Mouse (Mus musculus): ENCODE data around the gene Rab2b. TPM values are rescaled to one million over a fixed set of nuclear protein-coding genes. Genes with fewer than 3 reads are reported as not detected.
"Not testable (repeated sequence)": the region's sequence is repeated elsewhere in the genome, so short reads cannot be mapped to it uniquely, and the experiment has no call there.

Rab2b gene
- total RNA-seq (2021) = 1 to 10 TPM; 4.2 to 5.2 TPM

DNA sequence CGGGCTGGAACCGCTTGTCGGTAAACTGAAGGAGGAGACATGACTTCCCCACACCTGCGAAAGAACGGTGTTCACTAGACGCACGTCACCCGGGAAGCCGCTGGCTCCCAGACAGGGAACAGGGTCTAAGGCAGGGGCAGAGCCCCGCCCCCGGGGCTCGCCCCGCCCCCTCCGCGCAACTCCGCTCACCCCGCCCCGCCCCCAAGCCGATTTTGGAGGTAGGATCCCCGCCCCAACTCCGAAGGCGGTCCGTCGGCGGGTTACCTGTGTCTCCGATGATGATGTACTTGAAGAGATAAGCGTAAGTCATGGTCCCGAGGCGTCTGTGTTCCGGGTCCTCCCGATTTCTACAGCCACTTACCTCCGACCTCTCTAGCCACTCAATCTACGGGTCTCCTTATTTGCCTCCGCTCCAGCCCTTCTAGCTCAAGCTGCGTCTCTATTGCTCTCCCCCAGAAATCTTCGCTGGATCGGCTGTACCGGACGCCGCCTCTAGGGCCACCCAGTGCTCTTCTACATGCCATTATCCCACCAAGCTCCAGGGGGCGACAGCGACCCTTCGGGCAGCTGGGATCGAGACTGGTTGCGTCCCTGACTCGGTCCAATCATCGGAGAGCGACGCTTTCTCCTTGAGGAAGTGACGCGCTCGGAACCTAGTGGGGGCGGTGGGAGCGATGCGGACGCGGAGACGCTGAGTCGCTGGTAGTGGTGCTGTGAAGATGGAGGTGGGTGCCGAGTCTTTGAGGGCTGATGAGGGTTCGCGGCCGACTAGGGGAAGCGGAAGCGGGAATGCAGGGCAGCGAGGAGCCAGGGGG, at the start of gene Rab2b, which contains the start of gene Tox4:
Rab2b (minus strand) TSS at position 614 of the 815 bp plus-strand sequence.
Tox4 (plus strand) TSS at position 215 of the 815 bp plus-strand sequence.
- intact Hi-C loops (cut with DNase I) = loop anchor here (2.0 kb wide), 1 partner anchor 22 kb away; the partner anchor contains the start of gene Chd8
- DNase-seq (ENCODE audit: low spot score) = peak; percentile 98

DNA sequence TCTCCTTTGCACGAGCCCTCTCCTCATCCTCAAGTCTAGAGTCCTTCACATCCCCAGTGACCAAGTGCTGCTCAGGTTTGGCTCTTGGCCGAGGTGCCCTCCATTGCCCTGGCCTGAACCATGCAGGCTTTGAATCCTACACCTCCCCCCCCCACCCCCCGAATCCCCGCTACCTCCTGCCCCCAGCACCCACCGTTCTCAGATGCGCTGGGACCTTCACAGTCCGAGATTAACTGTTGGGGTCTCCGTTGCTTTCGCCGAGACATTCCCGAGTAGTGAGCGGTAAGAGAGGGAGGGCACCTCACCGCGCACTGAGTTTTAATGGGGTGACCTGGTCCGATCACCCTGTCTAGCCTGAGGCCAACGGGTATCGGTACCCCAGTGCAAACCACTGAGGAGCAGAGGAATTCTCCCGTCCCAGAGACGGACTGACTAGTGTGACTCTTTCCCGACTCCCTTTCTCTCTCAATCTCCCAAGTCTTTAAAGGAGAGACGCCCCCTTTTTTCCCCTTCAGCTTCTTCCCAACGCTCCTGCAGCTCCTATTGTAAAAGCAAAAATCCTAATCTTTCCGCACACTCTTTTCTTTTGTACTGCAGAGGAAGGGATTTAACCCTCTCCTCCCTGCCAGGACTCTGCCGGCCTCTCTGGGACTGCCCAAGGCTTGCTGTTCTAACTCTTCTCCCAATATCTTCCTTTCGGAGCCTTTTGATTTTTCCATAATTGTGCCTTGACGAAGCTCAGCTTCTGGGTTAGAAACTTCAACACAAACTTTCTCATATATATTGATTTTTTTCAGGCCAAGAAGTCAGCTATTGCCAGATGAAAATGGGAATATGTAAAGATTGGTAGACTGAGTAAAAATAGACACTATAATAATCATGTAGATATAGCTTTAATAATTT, 48.8 kb upstream of the Rab2b start, which contains the start of gene Sall2:
Sall2 (minus strand) TSS at position 853 of the 903 bp plus-strand sequence.
- intact Hi-C loops (cut with DNase I) = no loop called here
- no peak for DNase-seq (ENCODE audit: low spot score)

DNA sequence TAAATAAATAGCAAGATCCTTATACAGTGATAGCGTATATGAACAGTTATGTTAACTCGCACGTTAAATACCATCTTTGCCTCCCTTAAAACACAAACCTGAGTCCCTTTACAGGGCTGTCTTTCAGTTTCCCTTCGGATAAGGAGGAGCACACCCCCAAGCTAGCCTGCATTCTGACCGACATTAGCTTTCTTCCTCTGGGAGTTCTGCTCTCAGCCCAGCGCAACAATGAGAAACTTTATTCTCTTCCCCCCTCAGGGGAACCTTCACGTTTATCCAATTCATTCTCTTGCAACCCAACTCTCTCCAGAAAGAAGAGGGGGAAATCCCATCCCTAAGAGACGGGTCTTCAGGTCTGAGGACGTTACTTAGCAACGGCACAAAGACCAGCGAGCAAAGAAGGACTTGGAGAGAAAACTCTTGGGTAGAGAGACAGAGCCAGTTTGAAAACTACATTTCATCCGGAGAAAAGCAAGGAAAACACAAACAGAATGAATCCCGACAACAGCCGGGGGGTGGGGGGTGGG, 48.1 kb upstream of the Rab2b start:
- no peak for DNase-seq (ENCODE audit: low spot score)
- intact Hi-C loops (cut with DNase I) = no loop called here

DNA sequence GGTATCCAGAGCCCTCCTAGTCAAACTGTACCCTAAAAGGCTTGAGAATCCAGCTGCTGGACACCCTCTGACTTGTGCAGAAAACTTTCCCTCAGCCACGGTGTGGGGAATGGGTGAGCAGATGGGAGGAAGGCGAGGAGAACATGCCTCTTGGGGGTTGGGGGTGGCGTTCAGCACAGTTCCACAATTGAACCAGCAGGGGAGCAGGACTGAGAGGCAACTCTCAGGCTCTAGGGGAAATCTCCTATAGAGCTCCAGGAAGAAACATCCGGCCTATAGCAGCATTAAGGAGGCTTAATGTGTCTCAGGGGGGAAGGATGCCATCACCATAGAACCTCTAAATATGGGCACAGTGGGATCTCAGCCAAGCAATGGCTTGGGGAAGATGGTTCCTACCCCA, 46.5 kb upstream of the Rab2b start:
- no peak for DNase-seq (ENCODE audit: low spot score)
- intact Hi-C loops (cut with DNase I) = no loop called here

DNA sequence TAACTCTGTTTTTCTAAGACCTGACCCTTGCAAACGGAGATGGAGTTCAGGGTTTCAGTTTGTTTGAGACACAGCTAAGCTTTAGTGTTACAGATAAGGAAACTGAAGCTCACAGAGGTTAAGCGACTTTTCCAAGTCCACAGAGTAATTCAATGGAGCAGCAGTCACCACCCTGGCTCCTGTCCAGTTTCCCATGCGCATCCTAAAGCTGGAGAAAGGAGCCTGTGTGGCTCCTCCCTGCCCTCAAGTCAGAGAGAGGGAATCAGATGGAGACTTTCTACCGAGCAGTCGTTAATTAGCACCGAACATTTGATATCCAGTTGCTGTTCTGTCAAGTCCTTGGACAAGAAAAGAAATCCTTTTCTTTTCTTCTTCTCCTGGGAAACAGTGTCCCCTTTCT, 40.0 kb upstream of the Rab2b start:
- DNase-seq (ENCODE audit: low spot score) = no peak
- intact Hi-C loops (cut with DNase I) = no loop called here

DNA sequence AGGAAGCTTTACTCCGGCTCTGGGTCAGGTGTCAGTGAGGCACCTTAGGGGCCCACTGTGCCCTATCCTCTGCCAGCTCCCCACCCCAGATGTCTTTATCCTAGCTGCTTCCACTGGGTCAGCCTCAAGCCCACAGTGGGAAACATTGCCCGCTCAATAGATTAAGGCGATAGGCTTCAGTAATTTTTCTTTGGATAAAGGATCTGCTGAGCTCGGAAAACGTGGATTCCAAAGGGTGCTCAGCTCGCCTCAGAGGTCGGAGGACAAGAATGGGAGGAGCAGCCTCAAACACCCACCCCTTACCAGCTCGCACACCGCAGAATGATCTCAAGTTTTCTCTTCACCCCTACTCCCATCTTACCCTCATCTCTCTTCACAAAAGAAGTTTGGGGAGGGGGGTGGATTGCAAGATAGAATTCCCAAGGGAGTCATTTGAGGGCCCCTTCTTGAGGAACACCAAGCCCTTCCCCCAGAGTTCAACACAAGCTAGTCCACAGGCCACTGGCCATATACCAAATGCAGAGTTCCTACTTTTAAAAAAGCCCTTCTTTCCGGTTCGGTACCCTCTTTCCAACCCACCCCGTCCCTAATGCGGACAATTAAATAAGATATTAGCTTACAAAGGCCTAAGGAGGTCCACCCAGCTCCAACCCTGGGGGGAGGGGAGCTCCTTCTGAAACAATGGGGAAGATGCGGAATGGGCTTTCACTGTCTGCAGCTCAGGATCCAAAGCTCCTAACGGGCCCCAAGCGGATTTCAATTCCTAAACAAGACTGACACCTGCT, 37.3 kb upstream of the Rab2b start:
- DNase-seq (ENCODE audit: low spot score) = no peak
- intact Hi-C loops (cut with DNase I) = loop anchor here (2.0 kb wide), 1 partner anchor 20 kb away; no protein-coding TSS in a partner anchor

DNA sequence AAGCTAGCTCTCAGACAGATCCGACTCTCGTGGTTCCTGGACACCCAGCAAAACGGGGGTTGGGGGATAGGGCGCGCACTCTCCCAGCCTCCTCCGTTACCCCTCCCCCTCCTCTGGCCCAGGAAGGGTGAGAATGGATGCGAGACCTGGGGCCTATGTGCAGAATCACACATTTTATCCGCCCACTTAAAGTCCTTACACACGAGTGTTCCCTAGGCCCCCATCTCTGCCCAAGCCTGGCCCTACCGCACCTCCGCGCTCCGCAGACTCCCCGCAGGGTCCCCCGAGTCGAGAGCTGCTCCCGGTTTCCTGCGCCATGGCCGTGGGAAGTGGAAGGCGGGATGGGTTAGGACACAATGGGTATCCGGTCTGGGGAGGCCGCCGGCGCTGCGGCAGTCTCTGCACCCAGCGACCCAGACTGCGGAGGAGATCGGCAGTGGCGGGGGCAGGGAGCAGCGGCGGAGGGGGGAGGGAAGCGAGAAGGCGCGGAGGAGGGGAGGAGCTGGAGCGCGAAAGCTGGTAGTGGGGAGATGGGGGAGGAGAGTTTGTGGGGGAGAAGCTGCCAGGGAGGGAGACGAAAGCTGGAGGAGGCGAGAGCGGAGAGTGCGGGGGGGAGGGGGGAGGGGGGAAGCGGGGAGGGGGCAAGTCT, 36.6 kb upstream of the Rab2b start:
- peak; percentile 31 for DNase-seq (ENCODE audit: low spot score)
- intact Hi-C loops (cut with DNase I) = loop anchor here (2.0 kb wide), 1 partner anchor 19 kb away; no protein-coding TSS in a partner anchor

DNA sequence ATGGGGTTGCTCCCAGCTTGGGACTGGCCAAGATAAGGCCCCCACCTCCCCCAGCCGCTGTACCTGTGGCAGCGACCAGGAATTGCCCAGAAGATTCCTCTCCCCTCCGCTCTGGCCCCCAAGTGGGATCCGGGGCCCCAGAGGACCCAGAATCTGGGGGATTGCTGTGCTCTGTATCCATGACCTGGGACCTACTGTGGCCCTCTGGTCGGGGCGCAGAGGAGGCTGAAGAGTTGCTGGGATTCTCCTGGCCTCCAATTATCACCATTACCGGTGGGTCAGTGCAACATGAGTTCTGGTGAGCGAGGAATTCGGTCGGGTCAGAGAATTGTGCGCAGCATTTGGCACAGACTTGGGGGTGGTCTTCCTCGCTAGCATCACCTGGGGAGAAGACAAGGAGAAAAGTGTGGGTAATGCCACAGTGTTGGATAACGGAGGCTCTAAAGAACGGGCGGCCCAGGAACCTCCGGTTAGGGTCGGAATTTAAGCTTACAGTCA, 36.0 kb upstream of the Rab2b start:
- intact Hi-C loops (cut with DNase I) = no loop called here

DNA sequence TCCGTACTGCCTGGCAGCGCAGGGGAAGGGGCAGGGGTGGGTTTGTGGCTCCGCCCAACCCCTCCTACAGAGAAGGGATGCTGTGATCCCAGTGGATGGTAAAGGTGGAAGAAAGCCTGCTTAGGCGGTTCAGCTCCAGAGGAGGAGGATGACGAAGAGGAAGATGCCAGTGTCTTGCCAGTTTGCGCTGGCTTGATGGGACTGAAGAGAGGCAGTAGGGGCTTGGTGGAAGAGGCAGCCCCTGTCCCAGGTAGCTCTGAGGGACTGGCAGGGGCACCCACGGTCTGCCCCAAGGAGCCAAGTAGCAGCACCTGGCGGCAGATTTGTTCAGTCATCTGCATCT, 35.4 kb upstream of the Rab2b start:
- intact Hi-C loops (cut with DNase I) = no loop called here
- no peak for DNase-seq (ENCODE audit: low spot score)

More for the DNA sequence above, 36.0 kb upstream of the Rab2b start:
- no peak for DNase-seq (ENCODE audit: low spot score)

DNA sequence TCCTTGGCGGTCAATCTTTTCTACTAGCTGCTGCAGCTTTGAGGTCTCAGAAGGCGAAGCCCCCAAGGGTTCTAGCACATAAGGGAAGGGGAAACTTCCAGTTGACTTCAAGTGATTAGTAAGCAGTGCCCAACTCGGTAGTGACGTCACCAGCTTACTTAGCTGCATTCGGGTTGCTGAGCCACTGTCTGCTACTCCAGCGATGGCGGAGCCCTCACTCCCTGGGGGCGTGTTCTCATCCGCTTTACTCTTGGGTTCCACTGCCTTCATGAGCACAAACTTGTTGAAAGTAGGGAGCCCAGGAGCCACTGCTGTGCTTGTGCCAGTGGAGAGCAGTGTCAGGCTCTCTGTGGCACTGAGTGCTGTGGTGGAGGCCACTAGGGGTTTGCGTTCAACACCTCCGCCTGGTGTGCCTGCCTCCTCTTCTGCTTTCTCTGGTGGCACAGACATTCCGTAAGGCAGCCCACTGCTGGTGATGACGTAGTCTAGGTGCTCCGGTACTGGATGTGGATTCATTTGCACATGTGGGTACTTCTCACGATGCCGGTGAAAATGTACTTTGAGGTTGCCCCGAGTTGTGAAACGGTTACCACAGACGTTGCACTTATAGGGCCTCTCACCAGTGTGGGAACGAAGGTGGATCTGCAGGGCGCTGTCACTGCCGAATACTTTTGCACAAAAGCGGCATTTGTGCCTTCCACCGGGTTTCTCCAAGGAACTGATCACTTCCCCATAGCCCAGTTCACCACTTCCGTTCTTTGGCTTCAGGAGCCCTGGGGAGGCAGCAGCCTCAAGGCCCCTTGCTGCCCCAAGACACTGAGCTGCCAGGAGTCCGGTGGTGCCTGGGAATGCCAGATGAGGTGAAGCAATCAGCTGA, 34.8 kb upstream of the Rab2b start:
- no peak for DNase-seq (ENCODE audit: low spot score)
- intact Hi-C loops (cut with DNase I) = no loop called here

DNA sequence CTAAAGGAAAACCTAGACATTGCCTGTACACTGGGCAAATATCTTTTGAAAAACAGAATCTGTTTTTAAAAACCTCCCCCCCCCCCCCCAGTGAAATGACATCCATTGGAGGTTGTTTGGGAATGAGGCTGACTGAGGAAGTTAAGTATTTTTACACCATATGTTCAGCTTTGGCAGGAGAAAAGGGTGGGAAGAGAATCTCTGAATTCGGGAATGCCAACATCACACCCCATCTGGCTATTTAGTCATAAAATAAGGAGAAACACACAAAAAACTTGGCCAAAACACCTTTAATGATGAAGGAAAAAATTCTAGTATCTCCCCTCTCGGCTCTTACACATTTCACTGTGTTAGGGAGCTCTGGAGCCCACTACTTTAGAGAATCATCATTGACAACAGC, 31.6 kb upstream of the Rab2b start:
- intact Hi-C loops (cut with DNase I) = no loop called here
- no peak for DNase-seq (ENCODE audit: low spot score)

DNA sequence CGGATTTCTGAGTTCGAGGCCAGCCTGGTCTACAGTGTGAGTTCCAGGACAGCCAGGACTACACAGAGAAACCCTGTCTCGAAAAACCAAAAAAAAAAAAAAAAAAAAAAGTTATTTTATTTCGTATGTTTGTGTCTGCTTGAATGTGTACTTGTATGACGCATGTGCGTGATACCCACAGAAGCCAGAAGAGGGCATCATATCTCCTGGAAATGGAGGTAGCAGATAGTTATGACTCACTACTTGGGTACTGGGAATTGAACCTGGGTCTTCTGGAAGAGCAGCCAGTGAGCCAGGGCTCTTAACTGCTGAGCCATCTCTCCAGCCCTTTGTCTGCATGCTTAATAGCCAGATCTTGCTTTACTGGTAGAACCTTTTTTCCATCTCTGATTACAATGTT, 31.0 kb upstream of the Rab2b start:
- DNase-seq (ENCODE audit: low spot score); intact Hi-C loops (cut with DNase I): not testable (repeated sequence)

DNA sequence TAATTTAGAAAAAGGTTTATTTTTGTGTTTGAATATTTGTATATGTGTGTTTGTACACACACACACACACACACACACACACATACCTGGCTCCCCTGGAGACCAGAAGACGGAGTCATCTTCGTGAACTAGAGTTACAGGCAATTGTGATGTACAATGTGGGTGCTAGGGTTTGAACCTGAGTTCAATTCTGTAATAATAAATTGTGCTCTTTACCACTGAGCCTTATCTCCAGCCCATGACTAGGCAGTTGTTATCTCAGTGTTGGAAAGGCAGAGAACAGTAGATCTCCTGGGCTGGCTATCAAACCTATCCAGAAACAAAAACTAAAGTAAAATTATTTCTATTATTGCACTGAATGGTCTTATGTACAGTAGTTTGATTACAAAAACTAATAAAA, 26.8 kb upstream of the Rab2b start:
- intact Hi-C loops (cut with DNase I) = no loop called here
- no peak for DNase-seq (ENCODE audit: low spot score)

DNA sequence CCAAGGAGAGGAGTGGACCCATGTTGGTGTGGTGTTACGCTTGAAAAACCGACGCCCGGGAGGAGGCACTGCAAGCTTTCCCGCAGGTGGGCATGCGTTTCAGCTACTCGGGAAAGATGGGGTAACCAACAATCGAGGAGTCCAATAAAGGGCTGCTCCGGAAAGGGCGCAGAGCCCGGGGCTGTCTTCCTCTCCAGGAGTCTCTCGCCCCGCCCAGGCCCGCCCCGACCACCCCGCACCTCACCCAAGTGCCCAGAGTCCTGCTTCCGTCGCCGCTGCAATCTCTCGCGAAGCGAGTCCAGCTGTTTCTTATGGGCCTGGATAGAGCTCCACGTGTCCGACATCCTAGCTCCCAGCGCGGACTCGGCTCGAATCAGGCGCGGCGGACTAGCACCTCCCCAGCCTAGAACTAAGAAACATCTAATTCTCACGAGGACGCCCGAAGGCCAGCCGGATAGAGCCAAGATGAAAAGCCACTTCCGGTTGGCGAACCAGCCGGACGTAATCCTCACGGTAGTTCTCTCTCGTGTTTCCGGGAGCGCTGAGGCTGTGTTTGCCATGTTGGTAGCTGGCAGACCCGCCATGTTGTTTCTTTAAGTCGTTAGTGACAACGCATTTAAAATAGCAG, 25.4 kb upstream of the Rab2b start, which contains the start of gene Mettl3:
Mettl3 (minus strand) TSS at position 485 of the 628 bp plus-strand sequence.
- intact Hi-C loops (cut with DNase I) = loop anchor here (5.0 kb wide), 1 partner anchor 417 kb away; no protein-coding TSS in a partner anchor
- peak; percentile 80 for DNase-seq (ENCODE audit: low spot score)

DNA sequence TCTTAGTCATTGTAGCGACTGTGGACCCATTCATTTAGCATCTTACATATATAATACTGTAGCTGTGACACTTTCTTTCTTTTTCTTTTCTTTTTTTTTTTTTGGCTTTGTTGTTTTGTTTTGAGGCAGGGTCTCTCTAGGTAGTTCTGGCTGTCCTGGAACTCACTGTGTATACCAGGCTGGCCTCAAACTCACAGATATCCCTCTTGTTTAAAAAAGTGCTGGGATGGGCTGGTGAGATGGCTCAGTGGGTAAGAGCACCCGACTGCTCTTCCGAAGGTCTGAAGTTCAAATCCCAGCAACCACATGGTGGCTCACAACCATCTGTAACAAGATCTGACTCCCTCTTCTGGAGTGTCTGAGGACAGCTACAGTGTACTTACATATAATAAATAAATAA, 24.2 kb upstream of the Rab2b start:
- DNase-seq (ENCODE audit: low spot score) = not testable (repeated sequence)
- intact Hi-C loops (cut with DNase I) = loop anchor here (5.0 kb wide), 1 partner anchor 416 kb away; no protein-coding TSS in a partner anchor

DNA sequence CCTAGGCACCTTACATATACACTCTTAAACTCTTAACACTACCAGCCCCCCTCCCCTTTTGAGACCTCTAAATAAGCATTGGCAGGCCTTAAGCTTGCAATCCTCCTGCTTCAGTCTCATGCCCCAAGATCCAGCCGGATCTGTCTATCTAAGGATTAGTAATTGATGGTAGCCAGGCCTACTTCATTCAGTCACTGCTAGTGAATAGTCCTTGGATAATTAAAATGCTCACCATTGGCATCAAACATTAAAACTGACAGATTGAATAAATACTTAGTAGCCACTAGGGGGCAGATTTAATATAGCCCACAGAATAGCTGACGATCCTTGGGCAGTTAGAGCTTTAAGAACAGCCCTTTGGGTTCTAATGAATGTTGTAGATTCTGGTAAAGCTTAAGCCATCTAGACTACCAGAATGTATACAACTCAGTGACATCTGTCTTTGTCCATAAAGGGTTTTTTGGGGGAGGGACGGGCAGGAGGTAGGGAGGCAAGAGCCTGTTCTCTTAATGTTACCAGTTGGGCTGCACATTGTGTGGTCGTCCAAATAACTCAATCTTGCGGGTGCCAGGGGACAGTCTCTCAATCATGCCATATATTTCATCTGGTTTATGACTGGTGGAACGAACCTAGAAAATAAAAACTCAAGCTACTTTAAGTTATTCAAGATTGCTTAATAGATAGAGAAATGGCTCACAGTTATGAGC, 16.4 kb upstream of the Rab2b start:
- no peak for DNase-seq (ENCODE audit: low spot score)
- intact Hi-C loops (cut with DNase I) = loop anchor here (1.0 to 2.0 kb wide), 2 partner anchors 21 to 43 kb away; no protein-coding TSS in a partner anchor

DNA sequence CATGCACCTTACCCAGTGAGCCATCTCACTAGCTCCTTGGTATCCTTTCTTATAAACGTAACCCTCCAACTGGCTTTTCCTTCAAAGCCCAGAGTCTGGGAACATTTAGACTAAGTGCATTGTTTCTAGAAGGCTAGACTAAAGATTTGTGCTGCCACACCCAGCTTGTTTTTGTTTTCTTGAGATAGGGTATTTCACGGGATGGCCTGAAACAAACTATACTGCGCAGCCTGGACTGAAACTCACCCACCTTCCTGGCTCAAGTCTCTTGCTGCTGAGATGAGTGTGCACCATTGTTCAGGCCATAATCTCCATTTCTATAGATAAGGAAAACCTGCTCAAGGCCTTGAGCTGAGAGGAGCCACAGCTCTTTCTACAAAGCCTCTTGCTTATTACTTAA, 4.8 kb upstream of the Rab2b start:
- no peak for DNase-seq (ENCODE audit: low spot score)
- intact Hi-C loops (cut with DNase I) = no loop called here
